Mouse (Mus musculus) CD4-positive naive resting alpha-beta T cell, adult 76 days (primary cell): ENCODE results near the gene Gm21996. TPM values are rescaled to one million over a fixed set of nuclear protein-coding genes. Genes with fewer than 3 reads are reported as not detected.

Experiments used
- total RNA-seq: library from RNA; stranded (reverse); gene quantifications from one replicate; pipeline ENCODE4 v1.2.4, GENCODE M21; 2023

Gene Gm21996
- total RNA-seq, result not detected

GRCm38 (mm10) chrY:89745432-89745831, at the start of gene Gm21996:
Gm21996 (minus strand) TSS chrY:89745532.

